Mouse (Mus musculus): ENCODE results near the gene Eif2b3. TPM values are rescaled to one million over a fixed set of nuclear protein-coding genes. Genes with fewer than 3 reads are reported as not detected.
A peak's percentile ranks its signal among the peaks of the same experiment; 100 is the strongest.

Gene Eif2b3
- total and polyA plus RNA-seq, 3 experiments, result 7.9 to 14.6 (median 12.0) TPM

- no peak for DNase-seq
- Histone ChIP-seq H3K79me2 (replicated peaks; ENCODE audit: control insufficient read depth, insufficient read depth, low read length) (no peaks in the 10 kb centered on the region), H3K27ac (no peak overlapping the region), H3K36me3 (ENCODE audit: control insufficient read depth, insufficient read depth, low read length) (no peaks in the 10 kb centered on the region), H3K4me3 (no peak overlapping the region), H3K27me3 (ENCODE audit: control insufficient read depth, insufficient read depth, low read length) (no peaks in the 10 kb centered on the region), H3K4me1 (ENCODE audit: control insufficient read depth, insufficient read depth, low read length) (peaks cover 1% of the 10 kb centered on the region; the same call in 1 of the 2 replicates), H3K9ac (ENCODE audit: low read depth, low read length) (no peak overlapping the region)
- intact Hi-C loops (cut with DNase I), result loop anchor here (10.0 kb wide), 1 partner anchor 208 kb away; no protein-coding TSS in a partner anchor
- WGBS, result 47% methylated on average over 3 of the region's 3 CpGs
- TF ChIP-seq CTCF (IDR thresholded peaks at IDR 0.05) (no peak), POLR2A (IDR thresholded peaks at IDR 0.05; ENCODE audit: insufficient read depth, low read depth, low read length) (no peak), EP300 (IDR thresholded peaks at IDR 0.05; ENCODE audit: insufficient read depth, low read depth, low read length) (no peak)
Observed at GRCm38 (mm10) chr4:117007058-117007457, 12.1 kb upstream of the Eif2b3 start.

- Histone ChIP-seq H3K4me3 (no peak overlapping the region), H3K79me2 (replicated peaks; ENCODE audit: control insufficient read depth, insufficient read depth, low read length) (no peaks in the 10 kb centered on the region), H3K27me3 (ENCODE audit: control insufficient read depth, insufficient read depth, low read length) (no peaks in the 10 kb centered on the region), H3K36me3 (ENCODE audit: control insufficient read depth, insufficient read depth, low read length) (no peaks in the 10 kb centered on the region), H3K9ac (ENCODE audit: low read depth, low read length) (no peak overlapping the region), H3K4me1 (ENCODE audit: control insufficient read depth, insufficient read depth, low read length) (peaks cover 1% of the 10 kb centered on the region; the same call in 1 of the 2 replicates), H3K27ac (no peak overlapping the region)
- no peak for TF ChIP-seq POLR2A (IDR thresholded peaks at IDR 0.05; ENCODE audit: insufficient read depth, low read depth, low read length)
- no peak for TF ChIP-seq EP300 (IDR thresholded peaks at IDR 0.05; ENCODE audit: insufficient read depth, low read depth, low read length)
- no peak for TF ChIP-seq CTCF (IDR thresholded peaks at IDR 0.05)
- DNase-seq, result no peak
- intact Hi-C loops (cut with DNase I), result no loop called here
- WGBS, result 60% methylated on average over 5 of the region's 5 CpGs
Observed at GRCm38 (mm10) chr4:117010231-117010630, 9.0 kb upstream of the Eif2b3 start.

GRCm38 (mm10) chr4:117013596-117013995, 5.6 kb upstream of the Eif2b3 start:
- intact Hi-C loops (cut with DNase I), result no loop called here
- WGBS, result 71% methylated on average over 6 of the region's 6 CpGs
- Histone ChIP-seq H3K4me3 (no peak overlapping the region), H3K9ac (ENCODE audit: low read depth, low read length) (no peak overlapping the region), H3K27me3 (ENCODE audit: control insufficient read depth, insufficient read depth, low read length) (no peaks in the 10 kb centered on the region), H3K27ac (no peak overlapping the region), H3K4me1 (ENCODE audit: control insufficient read depth, insufficient read depth, low read length) (no peaks in the 10 kb centered on the region), H3K36me3 (ENCODE audit: control insufficient read depth, insufficient read depth, low read length) (no peaks in the 10 kb centered on the region), H3K79me2 (replicated peaks; ENCODE audit: control insufficient read depth, insufficient read depth, low read length) (no peaks in the 10 kb centered on the region)
- no peak for DNase-seq
- no peak for TF ChIP-seq EP300 (IDR thresholded peaks at IDR 0.05; ENCODE audit: insufficient read depth, low read depth, low read length)
- TF ChIP-seq POLR2A (IDR thresholded peaks at IDR 0.05; ENCODE audit: insufficient read depth, low read depth, low read length), result no peak
- no peak for TF ChIP-seq CTCF (IDR thresholded peaks at IDR 0.05)

- 47% methylated on average over 4 of the region's 4 CpGs for WGBS
Observed at GRCm38 (mm10) chr4:117014901-117015415, 4.2 kb upstream of the Eif2b3 start.

GRCm38 (mm10) chr4:117017738-117018137, 1.5 kb upstream of the Eif2b3 start:
- intact Hi-C loops (cut with DNase I), result loop anchor here (2.0 to 5.0 kb wide), 2 partner anchors 23 to 105 kb away; partner anchors contain the start of genes Hectd3 and Urod
- no peak overlapping the region for H3K4me3 ChIP-seq
- 0 out of 2 replicates have a peak, but pooled peaks have one; percentile 7 for TF ChIP-seq CTCF (IDR thresholded peaks at IDR 0.05)
- no peak for TF ChIP-seq POLR2A (IDR thresholded peaks at IDR 0.05; ENCODE audit: insufficient read depth, low read depth, low read length)
- no peak for TF ChIP-seq EP300 (IDR thresholded peaks at IDR 0.05; ENCODE audit: insufficient read depth, low read depth, low read length)
- H3K27me3 ChIP-seq (ENCODE audit: control insufficient read depth, insufficient read depth, low read length), result no peaks in the 10 kb centered on the region
- DNase-seq, result no peak
- no peak overlapping the region for H3K9ac ChIP-seq (ENCODE audit: low read depth, low read length)
- 85% methylated on average over 2 of the region's 2 CpGs for WGBS
- H3K36me3 ChIP-seq (ENCODE audit: control insufficient read depth, insufficient read depth, low read length), result no peaks in the 10 kb centered on the region
- no peaks in the 10 kb centered on the region for H3K4me1 ChIP-seq (ENCODE audit: control insufficient read depth, insufficient read depth, low read length)
- H3K79me2 ChIP-seq (replicated peaks; ENCODE audit: control insufficient read depth, insufficient read depth, low read length), result no peaks in the 10 kb centered on the region
- no peak overlapping the region for H3K27ac ChIP-seq

More at GRCm38 (mm10) chr4:117014901-117015415, 4.2 kb upstream of the Eif2b3 start:
- H3K79me2 ChIP-seq (replicated peaks; ENCODE audit: control insufficient read depth, insufficient read depth, low read length), result no peaks in the 10 kb centered on the region
- H3K4me3 ChIP-seq, result no peak overlapping the region
- no peak for TF ChIP-seq CTCF (IDR thresholded peaks at IDR 0.05)
- TF ChIP-seq POLR2A (IDR thresholded peaks at IDR 0.05; ENCODE audit: insufficient read depth, low read depth, low read length), result no peak
- TF ChIP-seq EP300 (IDR thresholded peaks at IDR 0.05; ENCODE audit: insufficient read depth, low read depth, low read length), result no peak
- no peak overlapping the region for H3K9ac ChIP-seq (ENCODE audit: low read depth, low read length)
- no peak overlapping the region for H3K27ac ChIP-seq
- H3K27me3 ChIP-seq (ENCODE audit: control insufficient read depth, insufficient read depth, low read length), result no peaks in the 10 kb centered on the region
- H3K36me3 ChIP-seq (ENCODE audit: control insufficient read depth, insufficient read depth, low read length), result no peaks in the 10 kb centered on the region
- no peaks in the 10 kb centered on the region for H3K4me1 ChIP-seq (ENCODE audit: control insufficient read depth, insufficient read depth, low read length)
- intact Hi-C loops (cut with DNase I), result loop anchor here (5.0 kb wide), 1 partner anchor 107 kb away; no protein-coding TSS in a partner anchor
- DNase-seq, result no peak

GRCm38 (mm10) chr4:117018327-117018726, 875 bp upstream of the Eif2b3 start:
- Histone ChIP-seq H3K9ac (ENCODE audit: low read depth, low read length) (no peak overlapping the region), H3K4me3 (no peak overlapping the region), H3K27ac (no peak overlapping the region), H3K4me1 (ENCODE audit: control insufficient read depth, insufficient read depth, low read length) (no peaks in the 10 kb centered on the region), H3K27me3 (ENCODE audit: control insufficient read depth, insufficient read depth, low read length) (no peaks in the 10 kb centered on the region), H3K36me3 (ENCODE audit: control insufficient read depth, insufficient read depth, low read length) (no peaks in the 10 kb centered on the region), H3K79me2 (replicated peaks; ENCODE audit: control insufficient read depth, insufficient read depth, low read length) (no peaks in the 10 kb centered on the region)
- intact Hi-C loops (cut with DNase I), result loop anchor here (2.0 to 5.0 kb wide), 2 partner anchors 24 to 104 kb away; partner anchors contain the start of genes Hectd3 and Urod
- WGBS, result 87% methylated on average over 7 of the region's 7 CpGs
- TF ChIP-seq POLR2A (IDR thresholded peaks at IDR 0.05; ENCODE audit: insufficient read depth, low read depth, low read length), result no peak
- TF ChIP-seq CTCF (IDR thresholded peaks at IDR 0.05), result no peak
- no peak for TF ChIP-seq EP300 (IDR thresholded peaks at IDR 0.05; ENCODE audit: insufficient read depth, low read depth, low read length)
- no peak for DNase-seq

All from heart, adult 2 months (tissue).